Mouse (Mus musculus) heart, adult 2 months (tissue): ENCODE measurements around the gene Tubgcp5.

Experiments
- CTCF ChIP-seq: fragments of 200-600 bp; IDR thresholded peaks from 2 replicates; pipeline ENCODE4 v1.8.1; 2022; ENCODE audit warnings: antibody characterized with exemption, mild to moderate bottlenecking, moderate library complexity
- POLR2A ChIP-seq: fragments of 200-500 bp; IDR thresholded peaks from 2 replicates; pipeline ENCODE4 v1.6.1; 2011; ENCODE audit warnings: mild to moderate bottlenecking, low read depth, low read length, control low read depth; ENCODE audit not compliant: insufficient read depth

- no peak for TF ChIP-seq POLR2A
- TF ChIP-seq CTCF, result no peak
These were observed 34.6 kb upstream of the Tubgcp5 start for GRCm38 (mm10) chr7:55759346-55759745.
